11 mouse cellular contexts compared by ENCODE assay signal in genomic region chr11:57671797-57672196, GRCm38 (mm10). TPM values are rescaled to one million over a fixed set of nuclear protein-coding genes. Genes with fewer than 3 reads are reported as not detected.
DNase-seq lines count a peak whose midpoint lies in the region; ATAC-seq lines count a peak whose summit lies in the region.
"Had no signal": no experiment of that assay in that cellular context is flagged by ENCODE, and none has a peak within 500 bp of the region (broad histone marks: within the 10 kb centered on the region; RNA-seq: fewer than 3 reads in every experiment).

No protein-coding gene starts in this region.

- 51% methylated on average over 10 of the region's 10 CpGs for WGBS in intestine, embryonic 15.5 days
- WGBS in intestine, embryonic 16.5 days: 58% methylated on average over 10 of the region's 10 CpGs
- WGBS in midbrain, embryonic 10.5 days: 50% methylated on average over 10 of the region's 10 CpGs
- 66% methylated on average over 10 of the region's 10 CpGs for WGBS in midbrain, embryonic 15.5 days

- peaks cover 24% of the 10 kb centered on the region for H3K4me1 ChIP-seq in intestine, embryonic 15.5 days (replicated peaks)
- peaks cover 36% of the 10 kb centered on the region for H3K4me1 ChIP-seq in intestine, embryonic 16.5 days (ENCODE audit: control insufficient read depth, insufficient read depth, low read length)
- H3K4me1 ChIP-seq in midbrain, embryonic 10.5 days: peaks cover 34% of the 10 kb centered on the region
- H3K4me1 ChIP-seq in midbrain, embryonic 15.5 days: 0 out of 2 replicates have a peak, but pooled peaks cover 8% of the 10 kb centered on the region
- H3K4me1 ChIP-seq: forebrain, embryonic 15.5 days had no signal

- H3K27ac ChIP-seq in intestine, embryonic 15.5 days: no peak overlapping the region
- no peak overlapping the region for H3K27ac ChIP-seq in intestine, embryonic 16.5 days (ENCODE audit: low read length)
- peak overlapping the region; percentile 61; the same call in 1 of the 2 replicates for H3K27ac ChIP-seq in midbrain, embryonic 10.5 days (replicated peaks)
- H3K27ac ChIP-seq in midbrain, embryonic 15.5 days: no peak overlapping the region
- H3K27ac ChIP-seq: forebrain, embryonic 15.5 days; hindbrain, embryonic 13.5 days; neural tube, embryonic 13.5 days had no signal

- H3K27me3 ChIP-seq in intestine, embryonic 15.5 days (replicated peaks): no peaks in the 10 kb centered on the region
- no peaks in the 10 kb centered on the region for H3K27me3 ChIP-seq in intestine, embryonic 16.5 days (replicated peaks; ENCODE audit: control insufficient read depth, insufficient read depth, low read length)
- no peaks in the 10 kb centered on the region; the same call in 1 of the 2 replicates for H3K27me3 ChIP-seq in midbrain, embryonic 10.5 days (ENCODE audit: low read depth, poor library complexity, severe bottlenecking)
- no peaks in the 10 kb centered on the region; the same call in 1 of the 2 replicates for H3K27me3 ChIP-seq in midbrain, embryonic 15.5 days (replicated peaks)
- H3K27me3 ChIP-seq: forebrain, embryonic 15.5 days; neural tube, embryonic 13.5 days had no signal

- 0 out of 2 replicates have a peak, but pooled peaks have one; percentile 4 for ATAC-seq in intestine, embryonic 15.5 days
- ATAC-seq in intestine, embryonic 16.5 days: no peak
- no peak for ATAC-seq in midbrain, embryonic 15.5 days (replicated peaks)
- no peak for ATAC-seq in erythroid progenitor cell, adult 5-6 weeks (replicated peaks; ENCODE audit: low FRiP score, poor library complexity, severe bottlenecking)
- ATAC-seq: forebrain, embryonic 15.5 days had no signal

- H3K9me3 ChIP-seq in intestine, embryonic 15.5 days: no peaks in the 10 kb centered on the region
- no peaks in the 10 kb centered on the region for H3K9me3 ChIP-seq in intestine, embryonic 16.5 days (ENCODE audit: control insufficient read depth, low read length)
- no peaks in the 10 kb centered on the region for H3K9me3 ChIP-seq in midbrain, embryonic 10.5 days (replicated peaks)
- H3K9me3 ChIP-seq in midbrain, embryonic 15.5 days: no peaks in the 10 kb centered on the region
- H3K9me3 ChIP-seq: forebrain, embryonic 15.5 days; hindbrain, embryonic 13.5 days; neural tube, embryonic 13.5 days had no signal

- no peak overlapping the region for H3K4me2 ChIP-seq in intestine, embryonic 15.5 days (replicated peaks)
- H3K4me2 ChIP-seq in intestine, embryonic 16.5 days (ENCODE audit: low read depth, low read length): no peak overlapping the region
- no peak overlapping the region for H3K4me2 ChIP-seq in midbrain, embryonic 15.5 days
- H3K4me2 ChIP-seq: forebrain, embryonic 15.5 days; hindbrain, embryonic 13.5 days; neural tube, embryonic 13.5 days had no signal

- H3K36me3 ChIP-seq in intestine, embryonic 15.5 days: no peaks in the 10 kb centered on the region
- no peaks in the 10 kb centered on the region for H3K36me3 ChIP-seq in intestine, embryonic 16.5 days (ENCODE audit: control insufficient read depth, insufficient read depth, low read length)
- no peaks in the 10 kb centered on the region for H3K36me3 ChIP-seq in midbrain, embryonic 10.5 days
- no peaks in the 10 kb centered on the region for H3K36me3 ChIP-seq in midbrain, embryonic 15.5 days (replicated peaks)
- H3K36me3 ChIP-seq: forebrain, embryonic 15.5 days; hindbrain, embryonic 13.5 days; neural tube, embryonic 13.5 days had no signal

- H3K9ac ChIP-seq in intestine, embryonic 15.5 days: no peak overlapping the region
- no peak overlapping the region for H3K9ac ChIP-seq in intestine, embryonic 16.5 days (ENCODE audit: low read depth, low read length)
- H3K9ac ChIP-seq in midbrain, embryonic 15.5 days: no peak overlapping the region
- H3K9ac ChIP-seq: forebrain, embryonic 15.5 days; hindbrain, embryonic 13.5 days; neural tube, embryonic 13.5 days had no signal

- no peak overlapping the region for H3K4me3 ChIP-seq in intestine, embryonic 15.5 days (replicated peaks)
- H3K4me3 ChIP-seq in intestine, embryonic 16.5 days (ENCODE audit: low read length): no peak overlapping the region
- H3K4me3 ChIP-seq in midbrain, embryonic 10.5 days: no peak overlapping the region
- no peak overlapping the region for H3K4me3 ChIP-seq in midbrain, embryonic 15.5 days
- H3K4me3 ChIP-seq: forebrain, embryonic 15.5 days; hindbrain, embryonic 13.5 days; neural tube, embryonic 13.5 days had no signal

- no peak for DNase-seq in midbrain, embryonic 10.5 days (ENCODE audit: low spot score)
- DNase-seq in liver: peak; percentile 40
- no peak for DNase-seq in layer of hippocampus, postnatal 14 days (ENCODE audit: low spot score in 2 of 2)
- DNase-seq: cerebellum, postnatal 36 days had no signal

RNA-seq across cellular contexts. Expression of gene Galnt10, which starts 26.6 kb away (rescaled TPM):
- 19.3 and 20.3 TPM in 2 replicates for polyA plus RNA-seq in intestine, embryonic 15.5 days (2015; fragmentation: Nextera tagmentation; extraction: Ambion mirVana)
- polyA plus RNA-seq in intestine, embryonic 16.5 days (2015; fragmentation: Nextera tagmentation; extraction: Ambion mirVana): 16.9 and 17.8 TPM in 2 replicates
- 28.1 and 30.7 TPM in 2 replicates for polyA plus RNA-seq in midbrain, embryonic 10.5 days (2016; fragmentation: Nextera tagmentation; extraction: Ambion mirVana)
- polyA plus RNA-seq in midbrain, embryonic 15.5 days (2015; fragmentation: Nextera tagmentation; extraction: Ambion mirVana): 16.4 and 16.5 TPM in 2 replicates
- total RNA-seq in erythroid progenitor cell, adult 5-6 weeks (2015; ENCODE audit: low replicate concordance): 50.5 and 56.6 TPM in 2 replicates
- 81.6 and 90.9 TPM in 2 replicates for total RNA-seq in erythroid progenitor cell, adult 5-6 weeks (2017; ENCODE audit: low replicate concordance)
- 1 to 10 TPM; 9.4 to 9.9 TPM for total RNA-seq in layer of hippocampus, postnatal 14 days (2021)
